Mouse (Mus musculus) forebrain, postnatal 0 days (tissue): Measurements from ENCODE around the gene Fam3b. TPM values are rescaled to one million over a fixed set of nuclear protein-coding genes. Genes with fewer than 3 reads are reported as not detected.

ENCODE experiments used
- ATAC-seq: fragments of 200-750 bp; cut with Nextera tagmentation; 2 replicates; pipeline ENCODE4 v1.8.0; 2017; ENCODE audit warnings: mild to moderate bottlenecking, moderate library complexity
- DNase-seq: peaks from one replicate; pipeline ENCODE4 v3.0.0-alpha.2; 2015
- H3K27ac ChIP-seq: fragments of 300-500 bp; sonication (generic); 2 replicates; pipeline ENCODE4 v1.5.1; 2014; ENCODE audit warnings: low read depth, mild to moderate bottlenecking, antibody characterized with exemption, low read length, moderate library complexity, mixed read lengths
- H3K27me3 ChIP-seq: fragments of 300-500 bp; sonication (generic); 2 replicates; pipeline ENCODE4 v1.6.1; 2014; ENCODE audit warnings: mild to moderate bottlenecking, low read length, mixed read lengths; ENCODE audit not compliant: insufficient read depth
- H3K36me3 ChIP-seq: fragments of 300-500 bp; sonication (generic); 2 replicates; pipeline ENCODE4 v1.6.1; 2014; ENCODE audit warnings: mild to moderate bottlenecking, moderate library complexity; ENCODE audit not compliant: insufficient read depth
- H3K4me1 ChIP-seq: fragments of 300-500 bp; sonication (generic); 2 replicates; pipeline ENCODE4 v1.6.1; 2014; ENCODE audit warnings: antibody characterized with exemption; ENCODE audit not compliant: insufficient read depth
- H3K4me2 ChIP-seq: fragments of 300-500 bp; sonication (generic); 2 replicates; pipeline ENCODE4 v1.6.1; 2014; ENCODE audit warnings: low read depth, mild to moderate bottlenecking, moderate library complexity
- H3K4me3 ChIP-seq: fragments of 300-500 bp; sonication (generic); 2 replicates; pipeline ENCODE4 v1.5.1; 2014; ENCODE audit warnings: low read depth, low read length, mixed read lengths
- H3K9ac ChIP-seq: fragments of 300-500 bp; sonication (generic); 2 replicates; pipeline ENCODE4 v1.6.1; 2014; ENCODE audit warnings: mild to moderate bottlenecking
- H3K9me3 ChIP-seq: fragments of 300-500 bp; sonication (generic); 2 replicates; pipeline ENCODE4 v1.6.1; 2016; ENCODE audit warnings: low read length
- CTCF ChIP-seq: sonication (generic); IDR thresholded peaks from 2 replicates; pipeline ENCODE4 v1.5.1; 2016; ENCODE audit warnings: antibody characterized with exemption, control low read depth, low read depth
- WGBS: fragments of 180-500 bp; shearing (Covaris S2); extraction: QIAGEN DNeasy Blood & Tissue Kit; methylation state at CpG from one replicate; pipeline ENCODE4 v1.1.7; 2014; 5-methylcytosine and 5-hydroxymethylcytosine counted together
- polyA plus RNA-seq: library from polyadenylated mRNA; unstranded; fragments of >200 nt; fragmentation: Nextera tagmentation; extraction: Ambion mirVana; gene quantifications from 2 replicates; pipeline ENCODE4 v1.2.1, GENCODE M21; 2015
- total RNA-seq: library from RNA; depleted of rRNA; stranded (reverse); fragments of >200 nt; gene quantifications from 2 replicates; pipeline ENCODE4 v1.2.3, GENCODE M21; 2014

The Fam3b gene
- total and polyA plus RNA-seq, 2 experiments from 2014 or later, result not detected

- no peaks in the 10 kb centered on the region for H3K4me1 ChIP-seq
- ATAC-seq (no peak), DNase-seq (no peak)
- H3K4me3 ChIP-seq, result no peak overlapping the region
- H3K27me3 ChIP-seq, result no peaks in the 10 kb centered on the region
- WGBS, result 48% methylated on average over 3 of the region's 3 CpGs
- H3K36me3 ChIP-seq, result no peaks in the 10 kb centered on the region
- no peak overlapping the region for H3K27ac ChIP-seq
- no peaks in the 10 kb centered on the region for H3K9me3 ChIP-seq
- TF ChIP-seq CTCF, result no peak
- H3K9ac ChIP-seq, result no peak overlapping the region
- no peak overlapping the region for H3K4me2 ChIP-seq
These were observed 18.6 kb downstream of the Fam3b start for GRCm38 (mm10) chr16:97496026-97496425.

DNA sequence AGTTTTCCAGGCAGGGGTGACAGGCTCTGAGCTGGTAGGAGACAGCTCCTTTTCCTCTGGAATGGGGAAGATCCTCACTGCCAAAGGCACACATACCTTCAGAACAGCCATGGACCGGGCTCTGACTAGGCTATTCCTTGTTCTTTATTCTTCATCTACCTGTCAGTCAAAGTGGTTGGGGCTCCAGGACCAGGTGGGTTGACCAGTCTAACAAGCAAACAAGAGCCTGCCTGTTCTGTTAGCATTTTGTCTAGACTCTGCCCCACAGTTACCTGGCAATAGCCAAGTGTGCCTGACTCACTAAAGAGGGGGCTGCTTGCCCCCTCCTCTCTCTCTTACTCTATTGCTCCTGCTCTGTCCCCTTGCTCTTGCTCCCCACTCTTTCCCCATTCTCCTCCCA is 22.2 kb downstream of the Fam3b start:
- Histone ChIP-seq H3K9me3 (no peaks in the 10 kb centered on the region), H3K4me1 (no peaks in the 10 kb centered on the region), H3K36me3 (no peaks in the 10 kb centered on the region), H3K27ac (no peak overlapping the region), H3K9ac (no peak overlapping the region), H3K4me3 (no peak overlapping the region), H3K27me3 (no peaks in the 10 kb centered on the region), H3K4me2 (no peak overlapping the region)
- ATAC-seq (no peak), DNase-seq (no peak)
- TF ChIP-seq CTCF, result no peak
- WGBS, result 86% methylated on average over 1 of the region's 1 CpGs

DNA sequence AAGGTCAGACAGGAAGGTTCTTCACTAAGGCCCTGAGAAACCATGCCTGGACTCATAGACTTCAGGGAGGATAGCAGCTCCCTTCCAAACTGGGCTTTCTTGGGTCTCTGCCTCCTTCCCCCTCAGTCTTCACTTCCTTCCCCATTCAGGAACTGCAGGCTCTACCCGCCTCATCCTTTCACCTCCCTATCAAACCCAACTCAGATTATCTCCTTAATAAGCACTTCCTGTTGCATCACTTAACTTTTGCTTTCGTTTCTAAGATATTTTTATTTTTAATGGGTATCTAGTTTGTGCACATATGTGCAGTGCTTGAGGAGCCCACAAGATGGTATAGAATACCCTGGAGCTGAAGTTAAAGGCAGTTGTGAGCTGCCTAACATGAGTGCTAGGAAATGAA is 36.0 kb downstream of the Fam3b start:
- Histone ChIP-seq H3K4me2 (no peak overlapping the region), H3K36me3 (no peaks in the 10 kb centered on the region), H3K27ac (no peak overlapping the region), H3K9ac (no peak overlapping the region), H3K9me3 (no peaks in the 10 kb centered on the region), H3K27me3 (no peaks in the 10 kb centered on the region), H3K4me3 (no peak overlapping the region), H3K4me1 (no peaks in the 10 kb centered on the region; the same call in 1 of the 2 replicates)
- no peak for TF ChIP-seq CTCF
- 80% methylated on average over 2 of the region's 2 CpGs for WGBS
- no peak for DNase-seq
- ATAC-seq, result no peak

- DNase-seq, result no peak
- H3K9ac ChIP-seq, result no peak overlapping the region
- ATAC-seq, result no peak
- no peaks in the 10 kb centered on the region for H3K9me3 ChIP-seq
- TF ChIP-seq CTCF, result no peak
- H3K36me3 ChIP-seq, result no peaks in the 10 kb centered on the region
- no peak overlapping the region for H3K27ac ChIP-seq
- H3K4me2 ChIP-seq, result no peak overlapping the region
- 100% methylated on average over 1 of the region's 1 CpGs for WGBS
- H3K27me3 ChIP-seq, result no peaks in the 10 kb centered on the region
- no peaks in the 10 kb centered on the region; the same call in 1 of the 2 replicates for H3K4me1 ChIP-seq
- H3K4me3 ChIP-seq, result no peak overlapping the region
These were observed 38.1 kb downstream of the Fam3b start for GRCm38 (mm10) chr16:97476524-97476923.

DNA sequence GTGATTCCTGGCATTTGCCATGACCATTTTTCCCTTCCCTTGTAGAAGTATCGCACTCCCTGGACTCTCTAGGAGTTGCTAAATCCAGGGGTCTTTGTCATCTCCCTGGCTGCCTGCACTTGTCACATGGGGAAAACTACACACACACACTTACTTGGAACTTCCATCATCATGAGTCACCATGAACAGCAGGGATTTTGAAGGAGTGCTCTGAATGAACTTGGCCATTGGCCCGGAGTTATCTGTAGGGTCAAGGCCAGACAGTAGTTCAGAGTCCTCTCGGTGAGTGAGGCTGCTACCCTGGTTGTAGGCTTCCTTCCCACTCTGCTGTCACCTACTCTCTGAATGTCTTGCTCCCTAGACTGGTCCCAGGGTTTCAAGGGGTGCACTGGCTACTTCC is 39.0 kb downstream of the Fam3b start:
- no peaks in the 10 kb centered on the region; the same call in 1 of the 2 replicates for H3K4me1 ChIP-seq
- DNase-seq (no peak), ATAC-seq (no peak)
- no peak overlapping the region for H3K4me3 ChIP-seq
- no peaks in the 10 kb centered on the region for H3K27me3 ChIP-seq
- TF ChIP-seq CTCF, result no peak
- no peak overlapping the region for H3K9ac ChIP-seq
- H3K4me2 ChIP-seq, result no peak overlapping the region
- no peaks in the 10 kb centered on the region for H3K9me3 ChIP-seq
- WGBS, result 92% methylated on average over 3 of the region's 3 CpGs
- H3K27ac ChIP-seq, result no peak overlapping the region
- no peaks in the 10 kb centered on the region for H3K36me3 ChIP-seq

DNA sequence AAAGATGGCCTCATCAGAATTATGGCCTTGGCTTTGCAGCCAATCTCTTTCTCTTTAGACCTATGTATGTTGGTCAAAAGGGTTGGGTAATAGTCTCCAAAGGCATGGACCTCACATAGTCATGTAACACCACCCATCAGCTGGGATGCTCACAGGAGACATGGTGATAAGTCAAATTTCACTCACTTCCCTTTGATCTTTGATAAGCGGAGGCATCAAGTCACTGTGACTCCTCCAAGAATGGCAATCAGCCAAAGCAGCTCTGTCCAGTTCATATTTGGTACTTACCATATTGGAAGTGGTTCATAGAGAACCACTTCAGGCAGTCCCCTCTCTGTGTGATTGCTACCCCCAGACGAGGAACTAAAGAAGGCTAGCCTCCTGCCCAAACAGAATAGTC is 39.9 kb downstream of the Fam3b start:
- no peaks in the 10 kb centered on the region for H3K27me3 ChIP-seq
- no peak overlapping the region for H3K4me2 ChIP-seq
- 87% methylated on average over 2 of the region's 2 CpGs for WGBS
- no peak for DNase-seq
- no peak for ATAC-seq
- H3K9me3 ChIP-seq, result no peaks in the 10 kb centered on the region
- H3K36me3 ChIP-seq, result no peaks in the 10 kb centered on the region
- H3K9ac ChIP-seq, result no peak overlapping the region
- H3K4me3 ChIP-seq, result no peak overlapping the region
- H3K27ac ChIP-seq, result no peak overlapping the region
- no peaks in the 10 kb centered on the region for H3K4me1 ChIP-seq
- no peak for TF ChIP-seq CTCF

DNA sequence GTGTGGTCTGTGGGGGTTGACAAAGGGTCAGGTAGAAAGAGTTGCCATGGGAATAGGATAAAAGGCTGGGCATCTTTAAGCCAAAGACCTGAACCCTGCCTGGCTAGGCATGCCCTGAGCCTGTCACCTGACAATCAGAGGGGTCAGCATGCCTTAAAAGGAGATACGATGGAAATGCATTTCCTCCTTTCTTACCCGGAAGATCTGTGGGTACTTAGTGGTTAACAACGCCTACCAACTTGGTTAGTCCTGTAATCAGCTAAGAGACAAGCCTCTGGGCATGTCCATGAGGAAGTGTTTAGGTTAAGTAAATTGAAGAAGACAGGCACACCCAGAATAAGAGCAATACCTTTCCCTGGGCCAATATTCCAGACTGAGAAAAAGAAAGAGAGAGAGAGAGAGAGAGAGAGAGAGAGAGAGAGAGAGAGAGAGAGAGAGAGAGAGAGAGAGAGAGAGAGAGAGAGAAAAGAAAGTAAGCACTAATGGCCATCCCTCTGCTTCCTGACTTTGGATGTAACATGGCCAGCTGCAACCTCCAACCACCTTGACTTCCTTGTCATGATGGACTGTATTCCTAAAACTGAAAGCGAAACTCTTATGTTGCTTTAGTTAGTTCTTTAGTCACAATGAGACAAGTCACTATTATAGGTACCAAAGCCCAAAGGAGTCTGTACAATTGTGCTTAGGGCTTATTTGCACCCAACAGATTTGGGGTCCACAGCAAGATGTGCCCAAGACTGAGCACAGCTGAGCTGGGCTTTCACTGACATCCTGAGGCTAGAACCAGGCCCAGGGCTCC is 46.4 kb downstream of the Fam3b start:
- H3K36me3 ChIP-seq, result no peaks in the 10 kb centered on the region
- no peak overlapping the region for H3K4me3 ChIP-seq
- no peak overlapping the region for H3K27ac ChIP-seq
- TF ChIP-seq CTCF, result no peak
- ATAC-seq, result no peak
- no peak overlapping the region for H3K4me2 ChIP-seq
- H3K9ac ChIP-seq, result no peak overlapping the region
- DNase-seq, result no peak
- no peaks in the 10 kb centered on the region for H3K9me3 ChIP-seq
- H3K27me3 ChIP-seq, result no peaks in the 10 kb centered on the region
- 82% methylated on average over 4 of the region's 4 CpGs for WGBS
- no peaks in the 10 kb centered on the region for H3K4me1 ChIP-seq
